Mouse (Mus musculus): ENCODE measurements around the gene Ubl3. TPM values are rescaled to one million over a fixed set of nuclear protein-coding genes. Genes with fewer than 3 reads are reported as not detected.
A peak's percentile ranks its signal among the peaks of the same experiment; 100 is the strongest.

Gene Ubl3
- polyA plus RNA-seq, 1 experiment from 2014 or later: 55.0 TPM

DNA sequence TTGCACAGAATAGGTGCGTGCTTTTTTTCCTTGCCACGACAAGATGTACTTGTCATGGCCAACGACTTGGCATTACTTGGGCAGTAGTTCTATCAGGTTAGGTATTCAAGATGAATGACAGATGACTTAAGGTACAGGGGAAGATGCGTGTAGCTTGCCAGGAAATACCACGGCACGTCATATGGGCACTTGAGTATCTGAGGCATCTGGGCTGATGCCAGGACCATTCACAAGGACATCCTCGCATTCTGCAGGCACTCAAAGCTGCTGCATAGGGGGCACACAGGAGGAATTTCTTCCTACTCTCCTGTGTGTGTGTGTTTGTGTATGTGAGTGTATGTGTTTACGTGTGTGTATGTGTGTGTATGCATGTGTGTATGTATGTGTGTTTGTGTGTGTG, 9.6 kb upstream of the Ubl3 start:
- Histone ChIP-seq H3K36me3 (no peaks in the 10 kb centered on the region), H3K9ac (no peak overlapping the region), H3K4me3 (no peak overlapping the region), H3K4me1 (peaks cover 12% of the 10 kb centered on the region), H3K27me3 (replicated peaks) (no peaks in the 10 kb centered on the region), H3K9me3 (no peaks in the 10 kb centered on the region), H3K4me2 (no peak overlapping the region), H3K27ac (replicated peaks) (no peak overlapping the region)
- ATAC-seq (ENCODE audit: extremely low read depth, insufficient number of reproducible peaks, low FRiP score, low TSS enrichment): no peak
- 55% methylated on average over 8 of the region's 8 CpGs for WGBS

DNA sequence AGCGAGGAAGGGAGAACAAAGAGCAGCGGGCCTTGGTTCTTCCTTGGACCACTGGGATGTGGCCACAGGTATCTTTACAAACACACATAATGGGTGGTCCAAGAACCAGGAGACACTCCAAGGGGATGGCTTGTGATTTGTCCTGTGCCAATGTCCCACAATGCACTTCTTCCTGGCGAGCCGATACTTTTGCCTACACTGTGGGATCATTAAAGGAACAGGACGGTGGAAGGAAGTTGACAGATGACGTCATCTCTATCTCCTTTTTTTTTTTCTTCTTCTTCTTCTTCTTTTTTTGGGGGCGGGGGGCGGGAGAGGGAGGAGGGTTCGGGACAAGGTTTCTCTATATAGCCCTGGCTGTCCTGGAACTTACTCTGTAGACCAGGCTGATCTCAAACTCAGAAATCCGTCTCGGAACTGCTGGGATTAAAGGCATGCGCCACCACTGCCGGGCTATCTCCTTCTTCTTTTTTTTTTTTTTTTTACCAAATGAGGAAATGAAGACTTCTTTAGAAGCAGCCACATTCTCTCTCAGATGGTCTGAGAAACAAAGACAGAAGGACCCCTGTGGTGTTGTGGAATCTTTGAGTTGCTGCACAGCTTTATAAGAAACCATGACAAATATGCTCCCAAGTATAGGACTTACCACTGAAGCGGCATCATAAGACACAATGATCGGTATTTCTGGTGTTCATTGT, 6.8 kb upstream of the Ubl3 start:
- WGBS: 76% methylated on average over 15 of the region's 15 CpGs
- ATAC-seq (ENCODE audit: extremely low read depth, insufficient number of reproducible peaks, low FRiP score, low TSS enrichment): no peak

DNA sequence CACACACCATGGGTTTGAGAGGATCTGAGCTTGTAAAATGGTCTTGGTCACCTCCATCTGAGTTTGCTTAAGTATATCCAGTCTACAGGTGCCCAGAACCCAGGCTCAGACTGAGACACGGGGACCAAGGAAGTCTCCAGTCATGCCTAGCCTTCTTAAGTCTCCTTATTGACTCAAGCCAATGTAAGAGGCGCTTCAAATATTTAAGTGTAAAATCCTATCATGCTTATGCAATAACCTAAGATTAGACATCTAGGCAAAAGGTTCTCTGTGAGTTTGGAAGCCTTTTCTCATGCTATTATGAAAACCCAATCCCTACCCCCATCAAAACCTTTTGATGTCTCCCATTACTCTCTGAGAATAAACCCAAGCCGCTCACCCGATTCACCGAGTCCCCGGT, 5.9 kb upstream of the Ubl3 start:
- H3K4me3 ChIP-seq: no peak overlapping the region
- H3K9ac ChIP-seq: no peak overlapping the region
- H3K36me3 ChIP-seq: no peaks in the 10 kb centered on the region
- no peak overlapping the region for H3K4me2 ChIP-seq
- no peaks in the 10 kb centered on the region for H3K9me3 ChIP-seq
- no peak overlapping the region for H3K27ac ChIP-seq (replicated peaks)
- no peaks in the 10 kb centered on the region for H3K27me3 ChIP-seq (replicated peaks)
- 88% methylated on average over 6 of the region's 6 CpGs for WGBS
- ATAC-seq (ENCODE audit: extremely low read depth, insufficient number of reproducible peaks, low FRiP score, low TSS enrichment): no peak
- H3K4me1 ChIP-seq: peaks cover 23% of the 10 kb centered on the region

More for the DNA sequence above, 6.8 kb upstream of the Ubl3 start:
- H3K27ac ChIP-seq (replicated peaks): no peak overlapping the region
- peaks cover 14% of the 10 kb centered on the region for H3K4me1 ChIP-seq
- H3K27me3 ChIP-seq (replicated peaks): no peaks in the 10 kb centered on the region
- no peak overlapping the region for H3K4me3 ChIP-seq
- no peaks in the 10 kb centered on the region for H3K9me3 ChIP-seq
- no peaks in the 10 kb centered on the region for H3K36me3 ChIP-seq
- no peak overlapping the region for H3K9ac ChIP-seq
- no peak overlapping the region for H3K4me2 ChIP-seq

DNA sequence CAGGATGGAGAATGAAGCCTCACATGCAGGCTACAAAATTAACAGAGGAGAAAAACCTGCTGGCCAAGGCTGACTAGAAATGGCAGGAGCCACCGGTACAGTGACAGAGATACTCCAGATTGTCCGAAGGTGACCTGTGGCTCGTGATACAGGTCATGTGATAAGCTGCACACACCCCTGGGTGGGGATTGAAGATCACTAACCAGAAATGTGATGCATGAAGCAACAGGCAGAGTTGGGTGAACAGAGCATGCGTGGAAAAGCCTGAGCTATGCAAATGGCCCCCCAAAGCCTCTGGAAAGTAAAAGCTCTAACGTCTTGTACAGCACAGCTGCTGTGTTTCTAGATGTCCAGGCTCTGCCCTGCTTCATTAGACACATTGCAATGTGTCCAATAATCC, 3.9 kb upstream of the Ubl3 start:
- Histone ChIP-seq H3K4me1 (peaks cover 23% of the 10 kb centered on the region), H3K4me3 (no peak overlapping the region), H3K27ac (replicated peaks) (no peak overlapping the region), H3K9me3 (no peaks in the 10 kb centered on the region), H3K4me2 (no peak overlapping the region), H3K27me3 (replicated peaks) (no peaks in the 10 kb centered on the region), H3K9ac (no peak overlapping the region), H3K36me3 (no peaks in the 10 kb centered on the region)
- no peak for ATAC-seq (ENCODE audit: extremely low read depth, insufficient number of reproducible peaks, low FRiP score, low TSS enrichment)
- 64% methylated on average over 5 of the region's 5 CpGs for WGBS

DNA sequence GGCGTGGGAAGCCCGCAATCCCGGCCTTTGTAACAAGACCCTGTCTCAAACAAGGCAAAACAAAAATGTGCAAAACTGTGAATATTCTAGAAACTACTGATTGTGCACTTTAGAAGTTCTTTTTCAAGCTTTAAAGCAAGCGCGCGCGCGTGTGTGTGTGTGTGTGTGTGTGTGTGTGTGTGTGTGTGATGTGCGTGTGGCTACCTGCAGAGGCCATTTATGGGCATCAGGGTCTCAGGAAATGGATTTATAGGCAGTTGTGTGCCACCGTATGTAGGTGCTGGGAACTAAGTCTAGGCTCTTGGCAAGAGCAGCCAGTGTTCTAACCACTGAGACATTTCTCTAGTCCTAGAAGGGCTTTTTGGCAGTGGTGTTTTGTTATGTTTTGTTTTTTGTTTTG, 2.6 kb upstream of the Ubl3 start:
- peak overlapping the region; percentile 39 for H3K4me3 ChIP-seq
- H3K4me2 ChIP-seq: peak overlapping the region; percentile 91
- no peaks in the 10 kb centered on the region for H3K36me3 ChIP-seq
- ATAC-seq (ENCODE audit: extremely low read depth, insufficient number of reproducible peaks, low FRiP score, low TSS enrichment): no peak
- no peaks in the 10 kb centered on the region for H3K9me3 ChIP-seq
- no peaks in the 10 kb centered on the region for H3K27me3 ChIP-seq (replicated peaks)
- no peak overlapping the region for H3K27ac ChIP-seq (replicated peaks)
- 78% methylated on average over 10 of the region's 10 CpGs for WGBS
- peak overlapping the region; percentile 74; the same call in 1 of the 2 replicates for H3K9ac ChIP-seq
- H3K4me1 ChIP-seq: peaks cover 31% of the 10 kb centered on the region

DNA sequence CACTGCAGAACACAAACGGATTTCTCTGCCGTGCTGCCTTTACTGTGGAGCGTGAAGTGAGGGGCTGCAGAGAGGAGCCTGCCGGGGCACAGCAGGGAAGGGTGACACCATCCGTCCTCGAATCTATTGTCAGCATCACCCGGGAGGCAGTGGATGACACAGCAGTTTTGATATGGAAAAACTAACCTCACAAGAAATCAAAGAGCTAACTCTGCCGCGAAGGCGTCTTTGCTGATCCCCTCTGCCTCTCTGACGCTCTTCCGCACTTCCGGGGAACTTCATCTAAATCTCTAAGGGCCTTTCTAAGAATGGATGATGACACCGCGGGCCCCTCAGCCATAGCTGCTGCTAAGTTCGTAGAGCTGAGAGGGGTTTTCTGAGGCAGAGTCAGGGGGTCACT, 2.1 kb upstream of the Ubl3 start:
- 3% methylated on average over 16 of the region's 16 CpGs for WGBS
- Histone ChIP-seq H3K4me2 (peak overlapping the region; percentile 91), H3K27me3 (replicated peaks) (no peaks in the 10 kb centered on the region), H3K4me1 (peaks cover 36% of the 10 kb centered on the region), H3K4me3 (peak overlapping the region; percentile 39), H3K9ac (peak overlapping the region; percentile 74), H3K27ac (replicated peaks) (peak overlapping the region; percentile 29; the same call in 1 of the 2 replicates), H3K36me3 (no peaks in the 10 kb centered on the region), H3K9me3 (no peaks in the 10 kb centered on the region)
- ATAC-seq (ENCODE audit: extremely low read depth, insufficient number of reproducible peaks, low FRiP score, low TSS enrichment): no peak

DNA sequence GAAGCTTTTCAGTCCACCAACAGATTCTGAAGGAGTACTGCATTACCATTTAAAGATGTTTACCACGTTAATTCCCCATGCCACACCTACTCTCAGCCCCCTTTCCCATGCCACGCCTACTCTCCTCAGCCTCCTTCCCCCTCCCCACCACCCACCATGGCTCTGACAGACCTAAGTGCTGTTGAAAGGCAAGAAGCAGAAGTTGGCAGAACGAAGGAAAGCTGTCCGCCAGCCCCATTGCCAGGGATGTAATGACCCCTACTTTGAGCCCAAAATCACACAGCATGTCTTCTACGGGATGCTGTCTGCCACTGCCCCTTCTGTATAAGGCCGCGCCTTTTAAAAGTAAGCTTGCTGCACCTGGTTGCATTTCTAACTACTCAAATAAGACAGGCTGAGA, 1.7 kb upstream of the Ubl3 start:
- Histone ChIP-seq H3K27ac (replicated peaks) (peak overlapping the region; percentile 29; the same call in 1 of the 2 replicates), H3K27me3 (replicated peaks) (no peaks in the 10 kb centered on the region), H3K4me2 (peak overlapping the region; percentile 91), H3K36me3 (no peaks in the 10 kb centered on the region), H3K4me1 (peaks cover 41% of the 10 kb centered on the region), H3K4me3 (peak overlapping the region; percentile 39), H3K9me3 (no peaks in the 10 kb centered on the region), H3K9ac (peak overlapping the region; percentile 74)
- WGBS: 11% methylated on average over 7 of the region's 7 CpGs
- ATAC-seq (ENCODE audit: extremely low read depth, insufficient number of reproducible peaks, low FRiP score, low TSS enrichment): no peak

DNA sequence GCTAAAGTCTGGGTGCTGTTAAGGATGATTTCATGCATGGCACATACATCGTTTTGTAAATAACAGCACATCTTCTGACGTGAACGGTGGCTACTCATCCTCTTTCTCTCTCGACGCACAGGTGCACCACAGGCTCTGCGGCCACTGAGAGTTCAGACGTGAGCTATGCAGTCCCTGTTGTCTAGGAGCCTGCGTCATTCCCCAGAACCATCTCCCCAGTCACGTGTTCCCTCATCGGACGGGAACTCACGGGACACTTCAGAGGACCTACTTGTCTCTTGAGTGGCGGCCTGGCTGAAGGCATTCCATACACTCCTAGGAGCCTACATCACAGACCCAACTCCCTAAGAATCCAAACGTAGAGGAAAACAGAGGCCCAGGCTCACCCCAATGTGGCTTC, 1.1 kb upstream of the Ubl3 start:
- H3K36me3 ChIP-seq: no peaks in the 10 kb centered on the region
- H3K4me3 ChIP-seq: no peak overlapping the region
- 0 out of 2 replicates have a peak overlapping the region, but pooled peaks have one; percentile 29 for H3K27ac ChIP-seq (replicated peaks)
- H3K9me3 ChIP-seq: no peaks in the 10 kb centered on the region
- peaks cover 46% of the 10 kb centered on the region for H3K4me1 ChIP-seq
- peak overlapping the region; percentile 91 for H3K4me2 ChIP-seq
- H3K27me3 ChIP-seq (replicated peaks): no peaks in the 10 kb centered on the region
- H3K9ac ChIP-seq: no peak overlapping the region
- WGBS: 24% methylated on average over 14 of the region's 14 CpGs
- ATAC-seq (ENCODE audit: extremely low read depth, insufficient number of reproducible peaks, low FRiP score, low TSS enrichment): no peak

DNA sequence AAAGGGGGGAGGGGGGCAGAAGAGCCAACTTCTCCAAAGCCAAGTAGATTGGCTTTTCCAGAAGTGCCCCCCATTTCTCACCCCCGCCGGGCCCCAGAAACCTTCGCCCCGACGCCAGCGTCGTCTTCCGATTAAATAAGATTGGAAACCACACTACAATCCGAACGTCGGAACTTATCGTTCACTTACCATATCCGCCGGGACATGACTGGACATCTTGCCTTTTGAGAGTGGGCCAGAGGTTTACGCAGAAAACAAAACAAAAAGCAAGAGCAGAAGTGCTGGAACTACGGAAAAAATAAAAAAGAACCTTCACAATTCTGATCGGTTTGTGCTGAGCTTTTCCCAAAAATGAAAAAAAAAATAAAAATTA, 839 bp downstream of the Ubl3 start:
- WGBS: under 1% methylated on average over 17 of the region's 17 CpGs
- Histone ChIP-seq H3K4me1 (peaks cover 66% of the 10 kb centered on the region), H3K27me3 (replicated peaks) (no peaks in the 10 kb centered on the region), H3K4me3 (peak overlapping the region; percentile 81), H3K4me2 (peak overlapping the region; percentile 91), H3K36me3 (no peaks in the 10 kb centered on the region), H3K9me3 (no peaks in the 10 kb centered on the region), H3K9ac (peak overlapping the region; percentile 93), H3K27ac (replicated peaks) (peak overlapping the region; percentile 97)
- ATAC-seq (ENCODE audit: extremely low read depth, insufficient number of reproducible peaks, low FRiP score, low TSS enrichment): no peak

DNA sequence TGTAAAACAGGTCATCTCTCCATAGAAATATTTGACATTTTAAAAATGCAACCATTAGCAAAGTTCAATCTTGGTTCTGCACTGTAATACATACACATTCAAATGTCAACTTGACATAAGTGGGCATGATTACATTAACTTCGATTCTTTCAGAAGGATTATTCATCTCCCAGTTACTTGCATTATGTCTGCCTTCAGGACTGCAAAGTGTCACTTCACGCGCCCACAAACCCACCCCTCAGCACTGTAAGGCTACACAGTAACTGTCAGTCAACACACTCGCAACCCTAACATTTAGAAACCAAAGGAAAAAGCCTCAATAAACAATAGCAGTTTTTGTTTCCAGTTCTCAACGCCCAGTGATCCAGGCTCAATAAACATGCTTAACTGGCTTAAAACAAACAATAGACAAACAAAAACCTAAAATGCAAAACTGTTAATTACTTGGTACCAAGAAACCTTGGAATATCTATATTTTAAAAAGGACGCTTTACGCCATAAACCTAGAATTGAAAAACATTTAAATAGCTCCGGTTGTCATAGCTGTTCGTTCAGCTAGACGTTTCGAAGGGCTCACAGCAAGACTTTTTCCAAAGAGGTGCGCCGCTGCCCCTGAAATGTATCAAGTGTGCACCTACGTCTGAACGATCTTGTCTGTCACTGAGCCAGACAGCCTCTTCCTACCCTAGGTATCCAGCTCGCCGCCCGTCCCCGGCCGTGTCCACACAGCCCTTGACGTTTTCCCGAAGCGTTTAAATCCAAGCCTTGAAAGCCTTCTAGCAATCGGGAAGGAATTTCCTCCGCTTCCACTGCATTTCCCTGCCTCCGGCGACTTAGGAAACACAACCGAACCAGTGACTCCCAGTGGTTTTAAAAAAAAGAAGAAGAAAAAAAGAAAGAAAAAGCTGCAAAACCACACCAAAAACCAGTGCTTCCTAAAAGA, 1.5 kb downstream of the Ubl3 start:
- Histone ChIP-seq H3K4me2 (peak overlapping the region; percentile 91), H3K27ac (replicated peaks) (peak overlapping the region; percentile 97), H3K36me3 (no peaks in the 10 kb centered on the region), H3K4me3 (peak overlapping the region; percentile 81), H3K4me1 (peaks cover 68% of the 10 kb centered on the region), H3K9ac (peak overlapping the region; percentile 93), H3K9me3 (no peaks in the 10 kb centered on the region), H3K27me3 (replicated peaks) (no peaks in the 10 kb centered on the region)
- ATAC-seq (ENCODE audit: extremely low read depth, insufficient number of reproducible peaks, low FRiP score, low TSS enrichment): no peak
- WGBS: 1% methylated on average over 28 of the region's 28 CpGs

DNA sequence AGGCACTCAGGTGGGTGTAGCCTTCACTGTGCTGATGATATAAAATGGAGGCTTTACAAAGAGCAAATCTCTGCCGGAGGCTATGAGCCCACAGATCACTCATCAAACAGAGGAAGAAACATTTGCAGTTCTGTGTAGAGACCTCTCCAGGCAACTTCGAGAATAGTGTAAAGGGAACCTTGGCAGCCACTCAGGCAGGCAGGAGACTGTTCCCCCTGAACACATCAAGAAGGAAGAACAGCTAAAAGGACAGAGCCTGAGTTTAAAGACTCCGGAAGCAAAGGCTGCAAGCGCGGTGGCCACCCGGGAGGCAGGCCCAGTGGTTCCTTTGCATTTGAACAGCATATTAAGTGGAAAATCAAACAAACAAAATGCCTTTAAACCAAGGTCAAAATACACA, 2.2 kb downstream of the Ubl3 start:
- ATAC-seq (ENCODE audit: extremely low read depth, insufficient number of reproducible peaks, low FRiP score, low TSS enrichment): no peak
- H3K9me3 ChIP-seq: no peaks in the 10 kb centered on the region
- WGBS: 6% methylated on average over 6 of the region's 6 CpGs
- H3K27me3 ChIP-seq (replicated peaks): no peaks in the 10 kb centered on the region
- peak overlapping the region; percentile 93 for H3K9ac ChIP-seq
- peak overlapping the region; percentile 48 for H3K27ac ChIP-seq (replicated peaks)
- H3K36me3 ChIP-seq: no peaks in the 10 kb centered on the region
- H3K4me1 ChIP-seq: peaks cover 73% of the 10 kb centered on the region
- peak overlapping the region; percentile 91 for H3K4me2 ChIP-seq
- peak overlapping the region; percentile 81 for H3K4me3 ChIP-seq
